Mouse (Mus musculus): Measurements from ENCODE around the gene Plcb1. TPM values are rescaled to one million over a fixed set of nuclear protein-coding genes. Genes with fewer than 3 reads are reported as not detected.

Gene Plcb1
- total RNA-seq, 2 experiments from 2014 or later: 152 to 156 TPM

DNA sequence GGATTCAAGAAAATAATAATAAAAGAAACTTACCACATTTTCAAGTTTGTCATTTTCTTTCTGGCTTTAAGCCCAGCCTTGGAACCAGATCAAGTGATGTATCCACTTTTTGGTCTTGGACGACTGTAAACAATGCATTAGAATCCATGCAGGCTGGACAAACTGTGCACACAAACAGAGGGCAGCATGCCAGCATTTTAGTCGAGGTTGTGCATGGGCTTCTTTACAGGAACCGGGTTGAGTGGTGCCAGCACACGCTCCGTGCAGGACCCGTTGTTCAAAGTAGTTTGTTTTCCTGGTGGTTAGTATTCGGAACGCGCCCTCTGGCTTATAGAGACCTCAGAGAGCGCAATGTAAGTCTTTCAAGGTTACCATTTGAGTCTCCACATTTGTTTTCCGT is 30.5 kb downstream of the Plcb1 start:
- TF ChIP-seq CTCF (conservative IDR thresholded peaks at IDR 0.05): no peak
- Histone ChIP-seq H3K27ac (peak overlapping the region; percentile 63), H3K4me3 (no peak overlapping the region; the same call in 1 of the 2 replicates)
- no peak for DNase-seq (ENCODE audit: low spot score in 2 of 2)

DNA sequence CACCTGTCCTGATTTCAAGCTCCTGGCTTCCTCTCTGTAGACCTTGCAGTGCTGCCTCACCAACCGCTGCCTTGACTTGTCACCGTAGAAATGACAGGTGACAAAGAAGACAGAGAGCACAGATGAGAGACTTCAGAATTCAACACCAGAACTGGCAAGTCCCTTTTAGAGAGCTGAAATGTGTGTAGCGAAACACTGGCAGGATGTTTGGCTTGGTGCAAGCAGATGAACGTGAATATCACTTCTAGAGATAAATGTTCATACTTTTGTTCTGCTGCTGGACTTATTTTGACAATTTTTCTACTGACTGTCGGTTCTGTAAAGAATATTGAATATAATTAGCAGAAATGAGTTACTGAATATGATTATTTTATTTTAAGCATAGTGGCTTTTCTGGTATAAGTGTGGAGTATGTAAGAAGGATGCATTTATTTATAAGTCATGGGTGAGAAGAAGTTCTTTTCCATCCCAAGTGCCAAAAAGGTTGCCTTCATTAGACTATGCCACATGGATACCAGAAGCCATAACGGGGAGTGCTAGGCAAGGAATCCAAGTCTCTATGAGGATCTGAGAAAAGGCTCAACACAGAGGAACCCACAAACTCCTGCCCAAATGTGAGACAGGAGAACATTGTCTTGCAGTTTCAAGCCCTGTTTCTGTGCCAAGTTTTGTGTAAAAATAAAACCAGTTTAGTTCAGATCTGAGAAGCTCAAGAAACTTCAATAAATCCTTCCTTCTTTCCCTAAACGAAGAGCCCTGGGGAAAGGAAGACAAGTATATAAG is 31.4 kb downstream of the Plcb1 start:
- no peak for TF ChIP-seq CTCF (conservative IDR thresholded peaks at IDR 0.05)
- Histone ChIP-seq H3K27ac (peak overlapping the region; percentile 63), H3K4me3 (no peak overlapping the region)

DNA sequence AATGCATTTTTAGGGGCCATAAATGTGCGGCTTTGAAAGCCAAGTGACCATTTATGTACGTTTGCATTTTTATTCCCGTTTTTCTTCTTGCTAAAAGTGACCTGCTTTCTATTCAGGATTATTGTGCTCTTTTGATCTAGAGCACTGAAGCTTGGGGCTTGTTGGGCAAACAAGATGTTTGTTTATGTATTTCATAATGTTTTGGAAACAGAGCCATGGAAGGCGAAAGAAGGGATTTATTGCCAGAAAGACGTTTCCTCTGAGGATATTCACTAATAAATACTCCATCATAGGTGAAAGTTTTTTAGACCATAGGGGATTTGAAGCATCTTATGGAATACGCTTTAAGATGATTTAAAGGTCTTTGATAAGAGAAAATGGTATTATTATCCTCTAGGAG is 35.3 kb downstream of the Plcb1 start:
- TF ChIP-seq CTCF (conservative IDR thresholded peaks at IDR 0.05): no peak
- no peak for DNase-seq (ENCODE audit: low spot score in 2 of 2)
- Histone ChIP-seq H3K27ac (no peak overlapping the region), H3K4me3 (no peak overlapping the region)

More for the DNA sequence above, 31.4 kb downstream of the Plcb1 start:
- DNase-seq (ENCODE audit: low spot score in 2 of 2): no peak

DNA sequence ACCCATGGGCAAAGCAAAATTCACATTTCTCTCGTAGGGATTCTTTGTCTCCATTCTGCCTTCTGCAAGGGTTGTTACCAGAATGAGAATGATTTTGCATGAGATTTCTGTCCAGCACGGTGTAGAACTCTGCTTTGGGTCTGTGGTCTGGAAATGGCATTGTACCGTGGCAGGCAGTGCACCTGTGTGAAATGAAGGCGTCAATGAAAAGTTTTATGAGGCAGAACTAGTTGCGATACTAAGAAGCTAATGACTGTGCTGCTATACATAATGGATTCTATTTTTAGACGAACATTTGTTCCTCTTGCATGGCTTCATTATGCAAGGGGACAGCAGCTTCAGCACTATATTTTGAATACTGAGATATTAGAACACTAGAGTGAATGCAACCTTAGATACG is 39.8 kb downstream of the Plcb1 start:
- Histone ChIP-seq H3K4me3 (no peak overlapping the region), H3K27ac (peak overlapping the region; percentile 28; the same call in 1 of the 2 replicates)
- no peak for DNase-seq (ENCODE audit: low spot score in 2 of 2)
- no peak for TF ChIP-seq CTCF (conservative IDR thresholded peaks at IDR 0.05)

DNA sequence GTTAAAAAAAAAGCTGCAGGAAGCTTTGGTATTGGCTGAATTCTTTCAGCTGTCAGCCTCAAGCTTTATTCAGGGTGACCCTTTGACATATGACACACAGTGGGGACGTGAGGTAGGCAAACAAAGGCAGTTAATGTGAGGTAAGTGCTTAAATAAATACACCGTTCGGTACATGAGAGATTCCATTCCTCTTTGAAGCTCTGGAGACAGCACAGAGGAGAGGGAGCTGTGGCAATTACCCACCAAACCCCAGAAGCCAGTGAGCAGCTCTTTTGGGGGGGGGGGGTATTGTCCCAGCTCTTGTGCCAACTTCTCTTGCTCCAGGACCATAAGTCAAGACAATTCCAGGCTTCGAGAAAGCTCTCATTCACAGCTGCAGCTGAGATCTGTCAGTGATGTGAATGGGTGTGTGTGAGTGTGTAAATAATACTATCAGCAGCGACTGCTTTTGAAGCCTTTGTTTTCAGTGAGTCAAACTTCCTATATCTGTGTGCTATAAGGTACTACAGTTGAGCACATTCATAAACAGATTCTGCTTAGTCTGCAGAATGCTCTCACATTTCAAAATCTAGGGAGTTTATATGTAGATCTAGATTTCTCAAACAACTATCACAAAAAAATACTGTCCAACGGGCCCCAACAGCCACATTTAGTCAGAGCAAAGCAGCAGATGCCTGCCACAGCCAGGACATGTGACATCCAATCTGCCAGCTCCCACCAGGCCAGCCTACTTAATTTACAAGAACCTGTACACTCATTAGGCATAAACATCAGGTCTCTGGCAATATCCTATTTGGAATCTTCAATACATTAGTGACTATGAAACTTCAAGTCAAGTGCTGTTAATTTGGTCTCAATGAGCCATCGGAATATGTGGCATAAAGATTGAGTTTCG is 40.5 kb downstream of the Plcb1 start:
- no peak for DNase-seq (ENCODE audit: low spot score in 2 of 2)
- Histone ChIP-seq H3K4me3 (no peak overlapping the region), H3K27ac (peak overlapping the region; percentile 28; the same call in 1 of the 2 replicates)
- no peak for TF ChIP-seq CTCF (conservative IDR thresholded peaks at IDR 0.05)

DNA sequence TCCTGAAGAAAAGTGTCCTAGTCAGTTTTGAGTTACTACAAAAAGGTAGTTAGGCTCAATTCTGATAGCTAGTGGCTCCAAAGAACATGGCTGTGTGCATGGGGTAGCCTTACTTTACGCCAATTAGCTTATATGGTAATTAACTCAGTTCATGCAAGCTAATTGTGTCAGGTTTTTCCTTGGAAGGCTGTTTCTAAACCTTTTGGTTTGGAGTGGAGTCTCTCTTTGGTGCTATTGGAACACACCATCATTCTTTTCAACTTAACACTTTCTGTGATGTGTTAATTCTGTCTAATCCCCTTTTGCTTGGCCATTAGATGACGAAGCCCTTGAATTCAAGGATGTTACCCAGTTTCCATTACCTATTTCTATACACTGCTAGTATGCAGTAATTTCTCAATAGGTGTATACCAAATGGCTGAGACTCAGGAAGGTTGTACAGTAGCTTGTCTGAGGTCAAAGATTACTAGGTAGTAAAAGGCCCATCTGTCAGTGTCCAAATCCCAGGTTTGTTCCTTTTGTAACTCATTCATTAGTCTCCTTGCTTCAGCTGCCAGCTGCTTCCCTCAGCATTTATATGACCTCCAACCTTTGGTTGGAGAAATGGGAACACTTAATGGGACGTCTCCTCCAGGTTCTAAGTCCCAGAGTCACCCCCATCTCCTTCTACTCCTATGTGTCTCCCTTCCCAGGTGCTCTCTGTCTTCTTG is 42.1 kb downstream of the Plcb1 start:
- Histone ChIP-seq H3K27ac (no peak overlapping the region), H3K4me3 (no peak overlapping the region)
- no peak for DNase-seq (ENCODE audit: low spot score in 2 of 2)
- TF ChIP-seq CTCF (conservative IDR thresholded peaks at IDR 0.05): no peak

DNA sequence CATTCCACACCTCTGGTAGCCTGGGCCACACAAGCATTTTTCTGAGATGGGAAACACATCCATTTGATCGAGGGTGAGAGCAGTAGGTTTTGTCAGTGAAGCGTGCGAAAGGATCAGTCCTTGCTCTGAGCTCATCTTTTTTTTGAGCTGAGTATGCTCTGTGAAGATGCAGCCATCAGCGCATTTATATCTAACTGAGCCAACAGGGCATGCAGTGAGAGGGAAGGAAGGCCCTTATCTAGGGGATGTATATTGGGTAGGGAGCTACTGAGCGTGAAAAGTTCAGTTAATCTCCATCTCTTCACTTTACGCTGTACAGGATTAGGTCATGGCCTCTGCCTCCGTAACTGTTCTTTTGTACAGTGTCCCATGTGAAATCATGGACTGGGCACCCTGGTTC is 46.0 kb downstream of the Plcb1 start:
- TF ChIP-seq CTCF (conservative IDR thresholded peaks at IDR 0.05): no peak
- DNase-seq (ENCODE audit: low spot score in 2 of 2): no peak
- Histone ChIP-seq H3K4me3 (no peak overlapping the region), H3K27ac (no peak overlapping the region)

DNA sequence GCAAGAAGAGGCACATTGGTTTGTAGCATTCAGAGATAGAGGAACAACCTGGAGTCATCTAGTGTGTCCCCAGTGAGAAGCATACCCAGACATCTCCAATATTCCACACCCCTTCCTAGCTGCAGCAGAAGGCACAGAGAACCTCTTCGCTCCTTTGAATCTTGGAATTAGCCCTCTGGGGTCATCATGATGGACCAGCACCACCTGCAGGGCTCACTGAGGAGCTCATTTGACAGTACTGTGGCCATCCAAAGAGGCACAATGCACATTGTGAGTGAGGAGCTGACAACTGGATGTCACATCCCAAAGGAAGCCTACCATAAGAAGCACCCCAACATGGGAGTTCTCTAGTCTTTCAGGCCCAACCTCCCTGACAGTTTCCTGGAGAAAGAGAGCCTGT is 50.2 kb downstream of the Plcb1 start:
- Histone ChIP-seq H3K27ac (no peak overlapping the region), H3K4me3 (no peak overlapping the region)
- DNase-seq (ENCODE audit: low spot score in 2 of 2): no peak
- peak; percentile 62 for TF ChIP-seq CTCF (conservative IDR thresholded peaks at IDR 0.05)

DNA sequence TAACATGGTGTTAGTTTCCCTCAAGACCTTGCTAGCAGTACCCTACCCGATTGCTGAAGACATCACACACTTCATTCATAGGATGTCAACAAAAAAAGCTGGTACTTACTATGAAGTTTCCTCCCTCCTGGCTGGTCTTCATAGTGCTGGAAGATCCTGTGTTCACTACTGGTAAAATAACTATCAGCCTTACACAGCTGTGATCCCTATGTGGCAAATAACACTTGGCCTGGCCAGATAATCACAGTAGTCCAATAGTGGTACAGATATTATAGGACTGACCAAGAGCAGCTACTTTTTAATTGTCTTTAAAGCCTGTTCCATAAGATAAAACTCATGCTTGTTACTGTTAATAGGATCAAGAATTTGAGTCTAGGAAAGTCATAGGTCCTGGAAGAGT is 52.3 kb downstream of the Plcb1 start:
- no peak overlapping the region for H3K4me3 ChIP-seq
- H3K27ac ChIP-seq: no peak overlapping the region
- DNase-seq (ENCODE audit: low spot score in 2 of 2): no peak
- TF ChIP-seq CTCF (conservative IDR thresholded peaks at IDR 0.05): no peak

DNA sequence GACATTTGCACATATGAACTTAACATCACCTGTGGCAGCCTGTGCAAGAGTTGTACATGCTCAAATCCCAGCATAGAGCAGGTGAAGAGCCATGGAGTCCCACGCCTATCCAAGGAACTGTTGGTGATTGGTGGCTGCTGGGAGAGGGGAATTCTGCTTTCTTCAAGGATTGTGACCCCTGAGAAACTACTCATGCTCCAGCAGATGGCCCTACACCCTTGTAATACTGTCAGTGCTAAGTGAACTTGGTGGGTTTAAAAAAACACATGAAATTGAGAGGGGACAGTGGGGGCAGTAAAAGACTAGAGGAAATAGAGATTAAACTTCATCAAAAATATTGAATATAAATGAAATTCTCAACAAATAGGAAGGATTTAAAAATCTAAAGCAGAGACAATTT is 53.0 kb downstream of the Plcb1 start:
- DNase-seq (ENCODE audit: low spot score in 2 of 2): no peak
- H3K4me3 ChIP-seq: no peak overlapping the region
- no peak overlapping the region for H3K27ac ChIP-seq
- peak; percentile 56 for TF ChIP-seq CTCF (conservative IDR thresholded peaks at IDR 0.05)

DNA sequence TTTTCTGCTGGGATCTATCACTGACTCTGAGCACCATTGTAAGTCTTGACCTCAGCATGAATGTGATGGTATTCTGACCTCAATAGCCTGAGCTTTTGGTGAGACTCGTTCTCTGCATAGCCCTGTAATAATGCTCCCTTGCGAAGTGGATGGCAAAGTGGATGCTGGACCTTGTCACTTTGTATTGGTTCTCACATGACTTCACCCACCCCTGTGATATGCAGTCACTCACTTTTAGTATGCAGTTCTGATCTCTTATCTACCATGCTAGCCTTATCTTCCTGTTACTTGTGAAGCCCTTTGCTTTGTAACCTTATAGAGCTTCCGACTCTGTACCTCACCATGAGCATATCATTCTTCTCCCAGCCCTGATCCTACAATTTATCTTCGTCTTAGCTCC is 57.0 kb downstream of the Plcb1 start:
- H3K4me3 ChIP-seq: no peak overlapping the region
- no peak for DNase-seq (ENCODE audit: low spot score in 2 of 2)
- no peak for TF ChIP-seq CTCF (conservative IDR thresholded peaks at IDR 0.05)
- no peak overlapping the region for H3K27ac ChIP-seq

DNA sequence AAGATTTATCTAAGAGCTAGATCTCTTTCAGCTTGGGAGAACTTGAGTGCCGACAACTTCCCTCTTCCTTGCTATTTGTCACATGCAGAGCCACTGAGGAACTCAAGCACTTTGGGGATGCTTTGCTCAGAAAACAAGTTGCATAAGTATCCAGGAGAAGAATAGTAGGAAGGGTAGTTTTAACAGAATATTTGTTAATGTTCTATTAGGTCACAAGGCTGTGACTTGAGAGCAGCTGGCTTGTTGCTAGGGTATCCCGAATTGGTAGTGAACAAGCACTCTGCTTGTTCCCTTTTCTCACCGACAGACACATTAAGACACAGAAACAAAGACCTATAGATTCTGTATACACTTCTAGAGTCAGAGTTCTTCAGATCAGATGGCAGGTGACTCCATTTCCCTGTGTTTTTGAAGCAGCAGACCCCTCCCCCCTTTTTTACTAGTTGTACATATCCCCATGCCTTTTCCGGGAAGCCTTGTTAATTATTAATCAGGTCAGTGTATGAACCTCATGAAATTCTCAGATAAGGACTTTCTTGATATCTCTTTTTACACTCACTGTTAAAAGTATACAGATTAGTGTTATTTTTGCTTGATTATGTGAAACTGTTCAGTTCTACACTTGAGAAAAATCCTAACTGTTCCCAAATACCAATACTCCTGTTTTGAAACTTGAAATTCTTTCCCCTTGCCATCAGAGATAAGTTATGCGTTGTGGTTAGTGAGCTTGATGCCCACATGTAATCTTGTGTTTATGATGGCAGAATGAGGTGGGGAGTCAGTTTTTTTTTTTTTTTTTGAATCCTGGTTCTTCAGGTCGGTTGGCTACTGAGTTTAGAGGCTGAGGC is 58.7 kb downstream of the Plcb1 start:
- Histone ChIP-seq H3K4me3 (no peak overlapping the region), H3K27ac (peak overlapping the region; percentile 19; the same call in 1 of the 2 replicates)
- DNase-seq (ENCODE audit: low spot score in 2 of 2): no peak
- TF ChIP-seq CTCF (conservative IDR thresholded peaks at IDR 0.05): no peak

Measured in layer of hippocampus, adult 2 months (tissue).